Mouse (Mus musculus): ENCODE measurements around the gene Lrrc75a. TPM values are rescaled to one million over a fixed set of nuclear protein-coding genes. Genes with fewer than 3 reads are reported as not detected.

The Lrrc75a gene
- polyA plus RNA-seq, 1 experiment from 2014 or later, result 10.0 TPM

- peak overlapping the region; percentile 90 for H3K9ac ChIP-seq (ENCODE audit: low read depth, low read length)
- no peaks in the 10 kb centered on the region for H3K36me3 ChIP-seq (ENCODE audit: control insufficient read depth, insufficient read depth, low read length)
- H3K4me2 ChIP-seq (ENCODE audit: low read length), result peak overlapping the region; percentile 89
- WGBS, result 45% methylated on average over 7 of the region's 7 CpGs
- peak overlapping the region; percentile 58 for H3K27ac ChIP-seq (ENCODE audit: low read length)
- peak overlapping the region; percentile 85 for H3K4me3 ChIP-seq (ENCODE audit: low read depth, low read length)
- peaks cover 52% of the 10 kb centered on the region for H3K4me1 ChIP-seq (ENCODE audit: control insufficient read depth, insufficient read depth, low read length)
- no peaks in the 10 kb centered on the region for H3K9me3 ChIP-seq (replicated peaks; ENCODE audit: control insufficient read depth, low read length, poor library complexity, severe bottlenecking)
- H3K27me3 ChIP-seq (ENCODE audit: control insufficient read depth, insufficient read depth, low read depth, low read length), result no peaks in the 10 kb centered on the region
- ATAC-seq, result no peak
Observed at GRCm38 (mm10) chr11:62646958-62647515, 1.3 kb downstream of the Lrrc75a start.

GRCm38 (mm10) chr11:62646495-62646843 is 1.9 kb downstream of the Lrrc75a start:
- Histone ChIP-seq H3K9ac (ENCODE audit: low read depth, low read length) (peak overlapping the region; percentile 52), H3K4me1 (ENCODE audit: control insufficient read depth, insufficient read depth, low read length) (peaks cover 52% of the 10 kb centered on the region), H3K27me3 (ENCODE audit: control insufficient read depth, insufficient read depth, low read depth, low read length) (no peaks in the 10 kb centered on the region), H3K27ac (ENCODE audit: low read length) (peak overlapping the region; percentile 44; the same call in 1 of the 2 replicates), H3K4me2 (ENCODE audit: low read length) (peak overlapping the region; percentile 89), H3K9me3 (replicated peaks; ENCODE audit: control insufficient read depth, low read length, poor library complexity, severe bottlenecking) (no peaks in the 10 kb centered on the region), H3K36me3 (ENCODE audit: control insufficient read depth, insufficient read depth, low read length) (no peaks in the 10 kb centered on the region), H3K4me3 (ENCODE audit: low read depth, low read length) (peak overlapping the region; percentile 85)
- 38% methylated on average over 4 of the region's 4 CpGs for WGBS
- no peak for ATAC-seq

DNA sequence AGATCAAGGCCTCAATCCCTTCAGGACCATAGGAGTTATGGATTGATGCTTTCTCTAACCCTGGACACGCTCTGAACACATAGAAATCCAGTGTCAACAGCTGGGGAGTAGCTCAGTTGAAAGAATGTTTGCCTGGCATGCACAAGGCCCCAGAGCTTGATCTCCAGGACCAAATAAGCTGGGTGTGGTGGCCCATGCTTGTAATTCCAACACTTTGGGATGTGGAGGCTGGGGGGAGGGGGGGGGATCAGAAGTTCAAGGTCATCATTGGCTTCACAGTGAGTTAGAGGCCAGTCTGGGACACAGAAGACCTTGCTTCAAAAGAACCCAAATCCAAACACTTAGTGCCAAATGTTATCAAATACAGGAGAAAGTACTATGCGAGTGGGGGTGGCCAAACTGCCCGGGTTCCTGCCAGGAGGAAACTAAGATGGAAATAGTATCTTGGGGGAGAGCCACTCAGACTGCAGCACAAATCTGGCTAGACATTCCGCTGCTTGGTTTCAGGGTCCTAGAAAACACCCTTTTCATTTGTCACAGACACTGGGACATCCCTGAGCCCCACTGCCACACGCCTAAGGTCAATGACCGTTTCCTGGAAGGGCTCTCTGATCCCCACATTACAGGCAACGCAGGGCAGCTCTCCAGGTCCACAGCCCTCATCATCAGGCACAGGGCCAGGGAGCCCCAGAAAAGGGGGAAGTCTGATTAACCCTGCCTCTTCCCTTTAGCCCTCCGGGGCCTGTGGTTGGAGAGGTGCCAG is 2.4 kb downstream of the Lrrc75a start:
- 33% methylated on average over 8 of the region's 8 CpGs for WGBS
- no peaks in the 10 kb centered on the region for H3K36me3 ChIP-seq (ENCODE audit: control insufficient read depth, insufficient read depth, low read length)

DNA sequence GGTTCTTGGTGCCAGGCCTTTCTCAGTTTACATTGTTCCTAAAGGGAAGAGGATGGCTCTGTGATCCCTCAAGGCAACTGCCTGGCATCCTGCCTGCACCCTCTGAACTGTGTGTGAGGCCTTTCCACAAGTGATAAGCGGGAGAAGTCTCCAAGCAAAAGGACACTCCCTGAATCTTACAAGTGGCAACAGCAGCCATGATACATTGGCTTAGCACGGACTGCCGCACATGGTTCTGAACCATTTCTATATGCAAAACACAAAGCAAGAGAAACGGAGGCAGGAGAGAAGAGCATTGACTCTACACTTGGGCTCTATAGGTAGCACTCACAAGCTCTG is 3.0 kb downstream of the Lrrc75a start:
- no peaks in the 10 kb centered on the region for H3K9me3 ChIP-seq (replicated peaks; ENCODE audit: control insufficient read depth, low read length, poor library complexity, severe bottlenecking)
- no peak overlapping the region for H3K27ac ChIP-seq (ENCODE audit: low read length)
- H3K36me3 ChIP-seq (ENCODE audit: control insufficient read depth, insufficient read depth, low read length), result no peaks in the 10 kb centered on the region
- ATAC-seq, result no peak
- H3K4me2 ChIP-seq (ENCODE audit: low read length), result peak overlapping the region; percentile 89
- H3K9ac ChIP-seq (ENCODE audit: low read depth, low read length), result no peak overlapping the region
- H3K4me3 ChIP-seq (ENCODE audit: low read depth, low read length), result no peak overlapping the region
- 81% methylated on average over 4 of the region's 4 CpGs for WGBS
- no peaks in the 10 kb centered on the region for H3K27me3 ChIP-seq (ENCODE audit: control insufficient read depth, insufficient read depth, low read depth, low read length)
- H3K4me1 ChIP-seq (ENCODE audit: control insufficient read depth, insufficient read depth, low read length), result peaks cover 49% of the 10 kb centered on the region

More for the DNA sequence above, 2.4 kb downstream of the Lrrc75a start:
- ATAC-seq, result no peak
- Histone ChIP-seq H3K9ac (ENCODE audit: low read depth, low read length) (peak overlapping the region; percentile 52), H3K27me3 (ENCODE audit: control insufficient read depth, insufficient read depth, low read depth, low read length) (no peaks in the 10 kb centered on the region), H3K9me3 (replicated peaks; ENCODE audit: control insufficient read depth, low read length, poor library complexity, severe bottlenecking) (no peaks in the 10 kb centered on the region), H3K4me3 (ENCODE audit: low read depth, low read length) (peak overlapping the region; percentile 85), H3K27ac (ENCODE audit: low read length) (peak overlapping the region; percentile 44), H3K4me2 (ENCODE audit: low read length) (peak overlapping the region; percentile 89), H3K4me1 (ENCODE audit: control insufficient read depth, insufficient read depth, low read length) (peaks cover 52% of the 10 kb centered on the region)

DNA sequence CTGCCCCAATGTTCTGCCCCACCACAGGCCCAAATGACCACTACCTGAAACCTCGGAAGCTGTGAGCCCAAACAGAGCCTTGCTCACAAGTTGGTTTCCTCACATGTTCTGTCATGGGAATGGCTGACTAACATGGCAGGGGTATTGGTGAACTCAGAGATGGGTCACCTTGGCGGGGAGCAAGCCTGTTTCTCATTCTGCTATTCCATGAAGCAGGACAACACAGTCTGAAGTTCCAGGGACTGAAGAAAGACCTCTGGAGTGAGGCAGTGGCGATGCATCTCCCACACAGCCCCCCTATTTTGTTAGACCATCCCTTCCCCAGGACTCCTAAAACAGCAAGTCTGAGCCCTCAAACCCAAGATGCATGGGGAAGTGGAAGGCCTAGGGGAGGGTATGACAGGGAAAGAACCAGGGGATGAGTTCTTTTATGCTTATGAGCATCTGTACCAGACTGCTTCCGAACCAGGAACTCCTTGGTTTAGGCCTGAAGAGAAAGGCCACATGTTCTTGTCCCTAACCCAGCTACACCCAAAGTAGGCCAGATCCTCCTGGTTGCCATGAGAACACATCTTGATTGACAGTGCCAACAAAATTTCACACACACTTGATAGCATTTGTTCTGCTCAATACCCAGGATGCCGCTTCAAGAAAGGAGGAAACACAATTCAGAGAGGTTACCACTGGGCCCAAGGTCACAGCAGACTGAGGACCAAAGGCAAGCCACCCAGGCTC is 3.6 kb downstream of the Lrrc75a start:
- Histone ChIP-seq H3K27ac (ENCODE audit: low read length) (no peak overlapping the region), H3K36me3 (ENCODE audit: control insufficient read depth, insufficient read depth, low read length) (no peaks in the 10 kb centered on the region), H3K27me3 (ENCODE audit: control insufficient read depth, insufficient read depth, low read depth, low read length) (no peaks in the 10 kb centered on the region), H3K4me1 (ENCODE audit: control insufficient read depth, insufficient read depth, low read length) (peaks cover 49% of the 10 kb centered on the region), H3K9ac (ENCODE audit: low read depth, low read length) (no peak overlapping the region), H3K4me2 (ENCODE audit: low read length) (peak overlapping the region; percentile 89), H3K4me3 (ENCODE audit: low read depth, low read length) (no peak overlapping the region), H3K9me3 (replicated peaks; ENCODE audit: control insufficient read depth, low read length, poor library complexity, severe bottlenecking) (no peaks in the 10 kb centered on the region)
- ATAC-seq, result no peak
- 82% methylated on average over 5 of the region's 5 CpGs for WGBS

DNA sequence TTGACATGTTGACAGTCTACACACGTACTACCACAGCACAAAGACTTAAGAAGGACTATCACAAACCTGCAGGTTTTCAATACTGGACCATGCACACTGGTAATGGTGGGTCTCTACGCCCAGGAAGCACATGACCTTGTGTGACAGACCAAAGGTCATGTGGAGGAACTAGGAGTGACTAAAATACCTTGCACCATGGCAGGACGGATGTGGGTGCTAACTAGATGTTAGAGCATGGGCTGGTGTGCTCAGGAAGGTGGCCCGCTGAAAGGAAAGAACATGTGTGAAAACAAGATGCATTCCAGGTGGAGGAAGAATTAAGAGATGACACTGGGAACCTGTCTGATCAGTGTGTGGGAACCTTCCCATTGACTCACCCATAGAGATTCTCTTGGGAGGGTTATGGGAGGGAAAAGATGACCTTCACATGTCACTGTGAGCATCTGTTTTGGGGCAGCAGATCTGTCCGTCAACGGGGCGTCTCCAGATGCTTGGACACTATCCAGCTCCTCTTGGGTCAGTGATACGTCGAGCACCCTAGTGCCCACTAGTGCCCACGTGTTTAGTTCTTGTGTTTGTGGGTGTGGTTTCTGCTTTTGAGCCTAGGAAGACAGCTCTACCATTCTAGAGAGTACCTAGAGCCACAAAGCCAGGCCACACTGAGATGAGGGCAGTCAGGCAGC is 4.5 kb downstream of the Lrrc75a start:
- no peak overlapping the region for H3K4me3 ChIP-seq (ENCODE audit: low read depth, low read length)
- no peaks in the 10 kb centered on the region for H3K27me3 ChIP-seq (ENCODE audit: control insufficient read depth, insufficient read depth, low read depth, low read length)
- H3K4me2 ChIP-seq (ENCODE audit: low read length), result no peak overlapping the region
- H3K4me1 ChIP-seq (ENCODE audit: control insufficient read depth, insufficient read depth, low read length), result peaks cover 44% of the 10 kb centered on the region
- H3K27ac ChIP-seq (ENCODE audit: low read length), result 0 out of 2 replicates have a peak overlapping the region, but pooled peaks have one; percentile 26
- no peaks in the 10 kb centered on the region for H3K9me3 ChIP-seq (replicated peaks; ENCODE audit: control insufficient read depth, low read length, poor library complexity, severe bottlenecking)
- ATAC-seq, result no peak
- no peak overlapping the region for H3K9ac ChIP-seq (ENCODE audit: low read depth, low read length)
- H3K36me3 ChIP-seq (ENCODE audit: control insufficient read depth, insufficient read depth, low read length), result no peaks in the 10 kb centered on the region
- WGBS, result 86% methylated on average over 10 of the region's 10 CpGs

GRCm38 (mm10) chr11:62643011-62643631 is 5.2 kb downstream of the Lrrc75a start:
- Histone ChIP-seq H3K4me3 (ENCODE audit: low read depth, low read length) (no peak overlapping the region), H3K9me3 (replicated peaks; ENCODE audit: control insufficient read depth, low read length, poor library complexity, severe bottlenecking) (no peaks in the 10 kb centered on the region), H3K27ac (ENCODE audit: low read length) (peak overlapping the region; percentile 44), H3K4me2 (ENCODE audit: low read length) (no peak overlapping the region), H3K9ac (ENCODE audit: low read depth, low read length) (no peak overlapping the region), H3K27me3 (ENCODE audit: control insufficient read depth, insufficient read depth, low read depth, low read length) (no peaks in the 10 kb centered on the region), H3K36me3 (ENCODE audit: control insufficient read depth, insufficient read depth, low read length) (no peaks in the 10 kb centered on the region), H3K4me1 (ENCODE audit: control insufficient read depth, insufficient read depth, low read length) (peaks cover 44% of the 10 kb centered on the region)
- 72% methylated on average over 8 of the region's 8 CpGs for WGBS
- no peak for ATAC-seq

DNA sequence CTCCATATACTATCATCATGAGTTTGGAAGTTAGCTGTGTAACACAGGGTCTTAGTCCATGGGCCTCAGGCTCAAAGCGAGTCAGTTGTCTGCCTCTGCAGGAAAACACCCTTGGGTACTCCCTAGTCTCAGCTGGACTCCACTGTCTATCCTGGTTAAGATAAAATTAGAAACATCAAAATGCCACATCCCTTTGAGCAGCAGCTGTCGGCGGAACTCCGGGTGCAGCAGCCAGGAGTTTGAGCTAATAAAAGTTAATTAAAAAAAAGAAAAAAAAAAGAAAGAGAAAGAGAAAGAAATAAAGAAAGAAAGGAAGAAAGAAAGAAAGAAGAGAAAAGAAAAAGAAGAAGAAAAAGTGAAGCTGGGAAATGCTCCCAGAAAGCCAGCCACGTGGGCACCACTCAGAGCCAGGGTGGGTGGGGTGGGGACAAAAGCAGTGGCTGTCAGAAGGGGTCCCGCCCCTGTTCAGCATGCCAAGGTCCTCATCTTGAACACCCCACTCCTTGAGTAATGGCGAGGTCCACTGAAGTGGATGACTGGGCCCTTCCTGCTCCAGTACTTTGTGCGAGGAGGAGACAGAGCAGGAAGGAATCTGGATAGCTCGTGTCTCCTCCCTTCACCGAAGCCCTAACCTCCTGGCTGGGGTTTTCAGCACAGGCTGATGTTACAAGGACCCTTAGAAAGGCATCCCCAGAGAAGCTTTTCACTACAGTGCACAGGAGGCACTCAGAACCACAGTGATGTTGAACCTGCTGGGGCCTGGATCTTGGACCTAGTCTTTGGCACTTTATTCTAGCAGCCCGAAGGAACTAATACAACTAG is 6.1 kb downstream of the Lrrc75a start:
- Histone ChIP-seq H3K27me3 (ENCODE audit: control insufficient read depth, insufficient read depth, low read depth, low read length) (no peaks in the 10 kb centered on the region), H3K4me1 (ENCODE audit: control insufficient read depth, insufficient read depth, low read length) (peaks cover 37% of the 10 kb centered on the region), H3K9ac (ENCODE audit: low read depth, low read length) (no peak overlapping the region), H3K4me2 (ENCODE audit: low read length) (no peak overlapping the region), H3K36me3 (ENCODE audit: control insufficient read depth, insufficient read depth, low read length) (no peaks in the 10 kb centered on the region), H3K27ac (ENCODE audit: low read length) (no peak overlapping the region), H3K4me3 (ENCODE audit: low read depth, low read length) (no peak overlapping the region), H3K9me3 (replicated peaks; ENCODE audit: control insufficient read depth, low read length, poor library complexity, severe bottlenecking) (no peaks in the 10 kb centered on the region)
- 51% methylated on average over 11 of the region's 11 CpGs for WGBS
- ATAC-seq, result no peak
